Mouse (Mus musculus): ENCODE data around the gene Kcnmb3.
"Not testable (repeated sequence)": the region's sequence is repeated elsewhere in the genome, so short reads cannot be mapped to it uniquely, and the experiment has no call there.

The Kcnmb3 gene

DNA sequence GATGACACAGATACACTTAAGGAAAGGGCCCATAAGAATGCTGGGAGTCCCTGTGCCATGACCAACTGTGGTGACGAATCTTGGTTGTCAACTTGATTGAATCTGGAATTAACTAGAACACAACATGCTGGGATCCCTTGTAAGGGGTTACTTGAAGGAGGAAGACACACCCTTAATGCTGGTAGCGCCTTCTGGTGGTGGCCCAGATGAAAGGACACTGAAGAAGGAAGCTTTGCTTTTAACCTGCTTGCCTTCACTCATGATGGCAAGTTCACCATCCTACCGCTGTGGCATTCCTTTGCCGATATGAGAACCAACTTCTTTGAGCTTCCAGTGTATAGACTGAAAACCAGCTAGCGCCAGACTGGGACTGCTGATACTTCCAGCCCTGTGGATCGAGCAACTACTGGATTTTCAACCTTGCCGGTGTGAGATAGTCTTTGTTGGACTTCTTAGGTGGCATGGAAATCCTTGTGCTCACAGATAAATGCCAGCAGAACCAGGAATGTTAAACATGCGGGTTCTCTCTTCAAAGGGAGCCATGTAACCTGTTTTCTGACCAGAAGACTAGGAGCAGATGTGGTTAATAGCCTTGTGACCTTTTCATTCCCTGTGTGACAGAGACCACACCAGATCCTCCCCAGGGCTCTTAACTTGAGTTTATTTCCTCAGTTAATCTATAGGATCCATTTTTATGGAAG is 2.5 kb upstream of the Kcnmb3 start:
- no peak for DNase-seq

DNA sequence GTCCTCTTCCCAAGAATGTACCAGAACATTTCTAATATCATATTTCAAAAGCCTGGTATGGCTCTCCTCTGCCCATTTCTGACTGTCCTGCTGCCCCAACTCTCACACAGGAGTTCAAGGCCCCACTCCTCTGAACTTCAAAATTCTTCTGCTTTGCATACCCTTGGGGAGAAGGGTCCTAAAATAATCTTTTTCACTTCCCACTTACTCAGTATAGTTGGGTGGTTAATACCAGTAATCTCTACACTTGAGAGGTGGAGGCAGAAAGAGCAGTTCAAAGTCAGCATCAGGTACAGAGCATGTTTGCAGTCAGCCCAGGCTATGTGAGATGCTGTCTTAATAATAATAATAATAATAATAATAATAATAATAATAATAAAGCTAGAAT is 1.1 kb downstream of the Kcnmb3 start:
- no peak for DNase-seq

DNA sequence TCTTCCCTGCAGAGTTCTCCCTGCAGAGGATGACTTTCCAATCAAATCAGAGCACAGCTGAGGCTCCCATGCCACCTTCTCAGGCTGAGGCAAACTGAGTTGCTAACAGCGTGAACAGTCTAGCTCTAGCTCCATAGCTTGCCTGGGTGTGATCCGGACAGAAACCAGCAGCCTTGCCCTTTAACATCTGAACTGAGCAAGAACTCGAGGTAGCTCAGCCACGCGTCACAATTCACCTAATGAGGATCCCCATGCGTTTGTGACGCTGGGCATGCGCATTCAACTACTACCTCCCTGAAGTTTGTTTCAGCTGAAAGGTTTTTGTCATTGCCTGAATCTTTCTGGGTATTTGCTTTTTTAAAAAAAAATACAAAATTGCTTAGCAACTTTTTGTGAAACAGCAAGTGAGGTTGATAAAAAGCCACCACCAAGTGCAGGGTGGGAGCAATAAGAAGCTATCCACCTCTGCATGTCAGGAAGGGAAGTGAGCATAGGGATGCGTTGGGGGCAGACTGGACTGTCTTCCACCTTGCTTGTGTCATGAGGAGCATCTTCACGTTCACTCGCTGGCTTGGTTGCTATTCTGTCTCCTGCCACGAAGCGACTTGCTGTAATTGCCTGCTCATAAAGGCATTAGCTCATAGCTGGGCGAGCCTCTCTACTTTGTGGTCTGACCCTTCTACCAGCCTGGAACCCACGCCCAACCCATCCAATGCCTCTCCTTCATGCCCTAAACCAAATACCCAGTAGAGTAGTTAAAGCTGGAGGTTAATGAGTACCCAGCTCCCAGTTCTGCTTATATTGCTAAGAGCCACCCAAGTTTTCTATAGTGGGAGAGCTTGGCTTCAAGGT is 1.7 kb downstream of the Kcnmb3 start:
- no peak for DNase-seq

DNA sequence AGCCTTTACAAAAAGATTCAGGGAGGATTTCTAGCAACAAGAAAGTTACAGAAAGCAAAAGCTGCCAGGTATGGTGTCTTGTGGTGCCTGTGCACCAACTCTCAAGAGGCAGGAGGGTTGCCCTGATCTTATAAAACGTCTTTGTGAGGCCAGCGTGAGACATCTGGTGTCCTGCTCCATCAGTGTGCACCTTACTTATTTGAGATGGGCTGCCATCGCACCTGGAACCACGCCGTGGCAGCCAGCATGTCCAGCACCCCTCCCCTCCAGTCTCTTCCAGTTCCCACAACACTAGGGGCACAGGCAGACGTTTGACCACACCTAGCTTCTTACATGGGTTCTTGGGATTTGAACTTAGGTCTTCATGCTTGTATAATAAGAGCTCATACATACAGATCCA is 3.9 kb downstream of the Kcnmb3 start:
- DNase-seq, result no peak

DNA sequence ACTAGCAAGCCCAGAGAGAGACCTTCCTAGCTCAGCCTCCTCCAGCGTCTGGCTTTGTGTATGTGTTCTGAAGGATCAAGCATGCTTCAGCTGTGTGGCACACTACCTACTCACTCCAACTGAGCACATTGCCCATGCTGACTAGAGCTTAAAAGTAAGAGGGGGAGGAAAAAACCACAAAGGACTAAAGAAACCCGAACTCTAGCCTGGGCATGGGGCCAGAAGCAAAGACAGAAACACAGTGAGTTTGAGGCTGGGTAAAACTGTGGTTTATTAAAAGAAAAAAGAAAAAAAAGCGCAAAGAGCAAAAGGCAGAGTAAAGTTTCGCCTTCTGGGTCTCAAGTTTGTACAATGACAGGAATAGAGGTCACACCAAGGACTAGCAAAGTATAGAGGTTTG is 5.5 kb downstream of the Kcnmb3 start:
- DNase-seq, result no peak

DNA sequence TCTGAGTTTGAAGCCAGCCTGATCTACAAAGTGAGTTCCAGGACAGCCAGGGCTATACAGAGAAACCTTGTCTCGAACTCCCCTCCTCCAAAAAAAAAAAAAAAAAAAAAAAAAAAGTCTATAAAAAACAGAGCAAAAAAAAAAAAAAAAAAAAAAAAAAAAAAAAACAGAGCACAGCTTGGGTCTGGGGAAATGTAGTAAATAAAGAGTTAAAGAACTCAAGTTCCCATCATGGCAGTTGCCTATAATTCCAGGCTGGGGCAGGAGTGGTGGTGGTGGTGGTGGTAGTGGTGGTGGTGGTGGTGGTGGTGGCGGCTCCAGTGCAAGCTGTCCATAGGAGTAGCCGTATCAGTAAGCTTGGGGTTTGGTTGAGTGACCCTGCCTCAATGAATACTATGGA is 9.0 kb downstream of the Kcnmb3 start:
- no peak for DNase-seq

DNA sequence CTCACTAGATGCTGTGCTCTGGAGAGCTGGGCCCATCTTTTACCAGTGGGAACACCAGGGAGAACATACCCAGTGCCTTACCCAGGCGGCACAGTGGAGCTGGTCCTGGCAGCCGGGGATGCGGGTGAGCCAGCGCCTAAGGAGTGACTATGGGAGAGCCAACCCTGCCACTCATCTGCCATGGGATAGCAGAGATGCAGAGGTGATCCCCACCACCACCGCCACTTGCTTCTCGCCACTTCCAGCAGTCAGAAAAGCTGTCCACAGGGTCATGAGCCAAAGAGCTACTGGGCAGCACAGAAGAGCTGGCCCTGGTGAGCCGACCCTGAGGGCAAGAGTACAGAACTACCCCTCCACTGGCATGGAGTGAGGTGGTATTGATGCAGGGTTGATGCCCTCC is 12.1 kb downstream of the Kcnmb3 start:
- no peak for DNase-seq

DNA sequence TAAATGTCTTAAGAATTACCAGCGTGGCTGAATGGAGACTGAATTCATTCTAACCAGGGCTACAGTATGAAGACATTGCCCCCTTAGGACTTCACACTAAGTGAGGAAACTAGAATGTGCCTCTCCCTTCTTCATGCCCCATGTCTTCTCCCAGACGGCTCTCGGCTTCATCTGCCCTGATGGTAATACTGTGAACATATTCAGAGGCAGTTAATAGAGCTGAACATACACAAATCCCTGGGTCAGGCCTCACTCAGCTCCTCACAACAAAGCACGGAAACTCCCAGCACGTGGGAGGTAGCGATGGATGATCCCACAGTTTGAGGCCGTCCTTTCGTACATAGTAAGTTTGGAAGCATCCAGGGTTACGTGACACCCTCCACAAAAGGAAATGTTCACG is 18.8 kb downstream of the Kcnmb3 start:
- no peak for DNase-seq

DNA sequence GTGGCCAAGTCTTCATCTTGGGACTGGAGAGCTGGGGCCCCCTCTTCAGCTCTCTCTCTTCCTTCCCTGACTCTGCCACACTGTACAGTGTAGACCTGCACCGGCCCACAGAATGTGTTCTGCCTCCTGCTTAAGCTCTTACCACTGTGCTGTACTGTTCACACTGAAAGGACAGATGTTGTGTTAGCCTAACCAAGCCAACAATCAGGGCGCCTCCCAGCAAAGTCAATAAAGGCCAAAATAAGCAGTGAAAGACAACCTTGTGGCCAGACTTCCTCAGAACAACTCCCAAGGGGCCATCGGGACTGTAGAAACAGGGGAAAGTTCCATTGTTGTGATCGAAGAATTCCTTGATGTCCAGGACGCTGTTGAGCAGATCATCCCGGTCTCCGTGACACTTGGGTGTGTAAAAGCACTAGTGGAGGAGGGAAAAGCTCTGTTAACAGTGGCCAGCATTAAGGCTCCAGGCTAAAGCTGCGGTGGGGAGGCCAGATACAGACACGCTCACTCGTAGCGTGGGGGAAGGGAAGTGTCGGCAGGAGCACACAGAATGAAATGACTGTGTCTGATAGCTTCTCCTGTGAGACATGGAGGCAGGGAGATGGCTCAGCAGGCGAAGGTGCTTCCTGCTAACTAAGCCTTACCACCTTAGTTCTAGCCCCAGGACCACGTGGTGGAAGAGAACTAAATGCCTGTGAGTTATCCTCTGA is 19.7 kb downstream of the Kcnmb3 start:
- no peak for DNase-seq

DNA sequence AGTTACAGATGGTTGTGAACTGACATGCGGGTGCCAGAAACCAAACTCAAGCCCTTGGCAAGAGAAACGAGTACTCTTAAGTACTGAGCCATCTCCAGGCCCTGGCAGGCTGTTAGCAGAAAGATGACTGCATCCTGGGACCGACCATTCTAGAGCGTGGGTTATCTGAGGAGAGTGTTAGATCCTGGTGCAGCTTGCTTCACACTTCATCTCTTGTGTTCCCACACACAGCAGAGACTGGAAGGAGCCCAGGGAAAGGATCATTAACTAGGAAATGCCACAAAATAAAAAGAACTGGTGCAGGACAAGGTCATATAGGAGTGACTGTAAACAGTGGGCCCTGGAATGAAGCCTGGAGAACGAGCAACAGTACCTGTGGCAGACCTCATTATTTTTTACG is 20.9 kb downstream of the Kcnmb3 start:
- DNase-seq, result no peak

DNA sequence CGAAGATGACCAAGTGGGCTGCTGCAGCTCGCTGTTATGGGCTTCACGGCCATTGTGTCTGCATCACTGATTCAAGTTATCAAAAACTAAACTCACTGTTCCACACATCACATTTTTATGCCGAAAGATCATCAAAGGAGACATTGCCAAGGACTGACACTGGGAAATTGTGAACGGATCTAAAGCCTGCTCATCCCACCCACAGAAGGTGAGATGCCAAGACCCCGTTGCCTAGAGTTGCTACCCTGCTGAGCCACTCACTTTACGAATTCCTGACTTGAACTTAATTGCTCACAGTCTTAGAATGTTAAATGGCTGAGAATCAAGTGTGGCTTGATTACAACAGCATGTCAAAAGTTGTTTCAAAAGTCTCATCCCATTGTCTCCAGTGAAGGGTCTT is 21.6 kb downstream of the Kcnmb3 start:
- no peak for DNase-seq

DNA sequence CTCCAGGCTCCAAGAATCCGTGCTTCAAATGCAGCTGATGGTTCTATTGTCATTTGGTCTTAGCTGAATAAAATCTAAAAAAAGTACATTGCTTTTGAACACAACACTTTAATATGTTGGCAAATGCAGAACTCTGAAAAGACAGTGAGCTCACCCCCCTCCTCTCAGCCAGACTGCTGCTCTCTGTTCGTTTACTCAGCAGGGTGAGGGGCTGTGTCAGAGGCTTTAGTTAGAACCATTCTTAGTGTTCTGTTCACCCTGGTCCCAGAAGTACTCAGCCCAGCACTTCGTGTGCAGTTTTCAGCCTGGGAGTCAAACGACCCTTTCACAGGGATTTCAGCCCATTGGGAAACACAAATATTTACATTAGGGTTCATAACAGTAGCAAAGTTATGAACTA is 23.6 kb downstream of the Kcnmb3 start:
- no peak for DNase-seq

DNA sequence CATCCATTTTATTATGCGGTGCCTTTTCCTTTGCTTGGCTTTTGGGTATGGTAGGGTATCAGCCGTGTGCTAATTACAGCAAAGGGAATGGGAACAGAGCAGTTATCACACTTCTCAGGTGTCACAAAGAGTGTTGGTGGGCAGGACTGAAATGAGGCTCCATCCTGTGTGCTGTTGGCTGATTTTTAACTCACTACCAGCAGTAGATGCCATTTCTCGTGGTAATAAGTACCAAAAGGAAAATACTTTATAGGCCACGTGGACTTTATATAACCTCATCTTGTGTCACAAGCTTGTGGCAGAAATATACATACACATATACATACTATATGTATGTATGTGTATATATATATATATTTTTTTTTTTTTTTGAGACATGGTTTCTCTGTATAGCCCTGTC is 24.7 kb downstream of the Kcnmb3 start:
- DNase-seq, result no peak

DNA sequence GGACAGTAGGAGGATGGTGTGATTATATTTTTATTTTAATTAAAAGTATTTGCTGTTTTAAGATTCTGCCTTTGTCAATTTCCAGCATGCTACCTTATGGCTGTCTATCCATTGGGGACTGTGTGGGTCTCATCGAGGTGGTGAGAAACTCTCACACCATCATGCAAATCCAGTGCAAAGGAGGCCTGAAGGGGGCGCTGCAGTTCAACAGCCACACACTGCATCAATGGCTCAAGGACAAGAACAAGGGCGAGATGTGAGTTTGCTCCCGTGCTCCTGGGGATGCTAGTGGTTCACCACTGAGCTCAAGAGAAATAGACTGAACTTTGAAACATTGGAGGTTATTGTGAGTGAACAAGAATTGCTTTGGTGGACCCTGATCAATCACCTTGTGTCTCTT is 32.3 kb downstream of the Kcnmb3 start:
- DNase-seq, result peak; percentile 13

DNA sequence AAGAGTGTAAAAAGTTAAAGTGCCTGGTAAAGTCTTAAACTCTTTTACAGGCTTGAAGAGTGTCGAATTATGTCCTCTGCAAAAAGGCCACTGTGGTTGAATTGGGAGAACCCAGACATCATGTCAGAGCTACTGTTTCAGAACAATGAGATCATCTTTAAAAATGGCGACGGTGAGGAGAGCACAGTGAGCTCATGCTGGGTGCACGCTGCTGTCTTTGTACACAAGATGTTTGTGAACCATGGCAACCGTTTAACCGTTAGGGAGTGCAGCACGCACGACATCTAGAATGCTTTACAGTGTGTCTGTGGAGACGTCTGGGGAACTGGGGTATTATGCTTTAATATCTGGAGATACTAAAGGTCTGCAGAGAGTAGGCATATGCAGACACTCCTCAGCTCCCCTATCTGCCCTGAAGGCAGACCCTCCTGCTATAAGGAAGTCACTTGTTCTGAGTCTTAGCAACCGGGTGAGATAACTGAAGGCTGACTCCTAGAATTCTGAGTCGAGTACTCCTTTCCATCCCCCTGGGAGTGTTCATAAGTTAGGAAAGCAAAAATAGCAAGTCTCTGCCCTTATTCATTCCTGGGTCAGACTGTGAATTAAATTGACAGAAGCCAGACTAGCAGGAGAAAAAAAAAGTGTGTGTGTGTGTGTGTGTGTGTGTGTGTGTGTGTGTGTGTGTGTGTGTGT is 37.6 kb downstream of the Kcnmb3 start:
- no peak for DNase-seq

DNA sequence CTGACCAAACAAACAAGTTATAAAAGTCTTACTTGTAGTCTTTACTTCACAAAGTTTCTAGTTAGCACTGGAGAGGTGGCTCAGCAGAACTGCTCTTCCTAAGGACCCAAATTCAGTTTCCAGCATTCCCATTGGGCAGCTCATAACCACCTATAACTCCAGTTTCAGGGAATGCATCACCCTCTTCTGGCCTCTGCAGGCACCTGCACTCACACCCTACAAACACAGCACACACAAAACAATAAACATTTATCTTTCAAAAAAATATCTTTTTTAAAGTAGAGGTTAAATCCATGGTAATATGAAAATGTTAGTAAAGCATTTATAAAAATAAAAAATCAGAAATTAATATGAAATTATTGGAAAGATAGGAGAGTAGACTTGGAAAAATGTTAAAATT is 50.3 kb downstream of the Kcnmb3 start:
- no peak for DNase-seq

DNA sequence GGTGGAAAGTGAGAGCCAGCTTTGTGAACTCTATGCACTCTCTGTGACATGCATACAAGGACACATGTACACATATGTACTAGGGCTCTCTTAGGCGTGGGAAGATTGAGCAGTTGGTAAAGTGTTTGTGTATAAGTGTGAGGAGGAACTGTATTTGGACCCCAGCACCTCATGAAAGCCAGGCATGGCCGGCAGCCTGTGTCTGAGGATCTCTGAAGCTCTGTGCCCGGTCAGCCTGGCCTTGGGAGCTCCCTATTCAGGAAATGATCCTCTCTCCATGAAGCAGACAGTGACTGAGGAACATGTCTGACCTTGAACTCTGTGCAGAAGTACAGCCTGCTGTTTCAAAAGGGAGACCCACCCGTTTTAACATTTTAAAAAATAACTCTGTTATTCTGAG is 53.3 kb downstream of the Kcnmb3 start:
- DNase-seq, result no peak

DNA sequence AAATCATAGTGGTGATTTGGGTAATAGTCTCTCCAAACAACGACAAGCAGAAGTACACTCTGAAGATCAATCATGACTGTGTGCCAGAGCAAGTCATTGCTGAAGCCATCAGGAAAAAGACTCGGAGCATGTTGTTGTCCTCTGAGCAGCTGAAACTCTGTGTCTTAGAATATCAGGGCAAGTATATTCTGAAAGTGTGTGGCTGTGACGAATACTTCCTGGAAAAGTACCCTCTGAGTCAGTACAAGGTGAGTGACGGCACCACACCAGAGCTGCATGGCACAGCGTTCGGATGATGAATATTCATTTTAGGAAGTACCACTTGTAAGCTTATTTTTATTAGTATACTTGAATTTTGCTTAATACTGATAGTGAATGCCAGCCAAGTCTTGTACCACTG is 54.2 kb downstream of the Kcnmb3 start:
- no peak for DNase-seq

DNA sequence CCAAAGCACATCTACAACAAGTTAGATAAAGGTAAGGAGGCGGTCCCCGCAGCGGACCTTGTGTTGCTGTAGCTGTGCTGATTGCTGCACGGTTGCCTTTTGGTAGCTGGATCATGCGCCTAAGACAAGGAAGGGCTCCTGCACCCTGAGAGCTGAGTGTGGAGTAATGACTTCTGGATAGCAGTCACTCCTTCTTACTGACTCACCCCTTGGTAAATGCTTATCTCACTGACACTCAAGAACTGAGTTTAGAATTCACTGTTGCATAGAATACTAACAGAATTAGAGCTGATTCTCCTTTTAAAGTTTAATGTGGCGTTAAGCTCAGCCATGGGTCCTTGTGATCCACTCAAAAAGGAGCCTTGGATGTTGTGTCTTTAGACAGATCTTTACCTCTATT is 54.7 kb downstream of the Kcnmb3 start:
- no peak for DNase-seq

DNA sequence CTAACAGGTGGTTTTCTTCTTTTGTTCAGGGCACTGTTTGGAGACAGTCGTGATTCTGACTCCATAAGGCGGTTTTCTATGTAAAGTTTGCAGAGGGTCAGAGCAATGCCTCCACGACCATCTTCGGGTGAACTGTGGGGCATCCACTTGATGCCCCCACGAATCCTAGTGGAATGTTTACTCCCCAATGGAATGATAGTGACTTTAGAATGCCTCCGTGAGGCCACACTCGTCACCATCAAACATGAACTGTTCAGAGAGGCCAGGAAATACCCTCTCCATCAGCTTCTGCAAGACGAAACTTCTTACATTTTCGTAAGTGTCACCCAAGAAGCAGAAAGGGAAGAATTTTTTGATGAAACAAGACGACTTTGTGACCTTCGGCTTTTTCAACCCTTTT is 55.9 kb downstream of the Kcnmb3 start:
- no peak for DNase-seq

DNA sequence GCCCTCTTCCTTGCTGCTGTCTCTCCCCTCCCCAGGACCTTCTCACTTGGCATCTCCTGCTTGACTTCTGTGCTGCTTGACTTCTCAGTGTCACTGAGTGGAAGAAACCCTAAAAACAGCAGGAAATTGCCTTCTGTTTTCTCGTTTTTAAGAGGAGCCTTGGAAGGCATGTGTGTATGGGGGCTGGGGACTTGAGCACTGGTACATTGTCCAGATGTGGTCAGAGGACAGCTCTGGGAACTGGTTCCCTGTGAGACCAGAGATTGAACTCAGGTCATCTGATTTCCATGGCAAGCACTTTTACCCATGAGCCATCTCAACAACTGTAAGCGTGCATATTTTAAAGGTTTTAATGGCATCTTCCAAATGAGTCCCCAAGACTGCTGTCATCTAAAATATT is 58.0 kb downstream of the Kcnmb3 start:
- no peak for DNase-seq

DNA sequence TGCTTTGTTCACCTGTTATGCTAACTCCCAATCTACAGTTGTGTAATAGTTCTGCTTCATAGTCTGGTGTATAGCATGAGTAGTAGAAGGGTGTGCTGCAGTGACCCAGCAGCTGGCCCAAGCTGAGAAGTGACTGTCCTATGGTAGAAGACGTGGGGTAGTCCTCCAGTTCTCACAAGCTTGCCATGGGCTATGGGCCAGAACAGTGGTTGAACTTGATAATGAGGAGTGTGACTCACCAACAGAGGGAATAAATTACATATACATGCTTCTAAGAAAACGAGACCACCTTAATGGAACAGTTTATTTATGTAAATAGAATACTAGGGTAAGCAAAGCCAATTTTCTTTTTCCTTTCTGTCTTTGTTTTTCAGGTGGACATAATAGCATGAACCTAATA is 61.6 kb downstream of the Kcnmb3 start:
- no peak for DNase-seq

DNA sequence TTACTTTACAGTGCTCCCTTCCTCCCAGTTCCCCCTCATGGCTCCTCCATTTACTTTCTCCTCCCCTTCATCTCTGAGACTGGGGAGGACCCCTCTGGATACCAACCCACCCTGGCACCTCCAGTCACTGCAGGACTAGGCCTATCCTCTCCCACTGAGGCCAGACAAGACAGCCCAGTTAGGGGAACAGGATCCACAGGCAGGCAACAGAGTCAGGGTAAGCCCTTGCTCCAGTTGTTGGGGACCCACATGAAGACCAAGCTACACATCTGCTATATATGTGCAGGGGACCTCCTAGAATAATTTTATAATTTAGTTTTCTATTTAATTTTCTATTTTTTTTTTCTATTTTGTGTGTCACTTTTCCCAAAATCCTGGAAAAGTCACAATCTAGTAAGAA is 62.7 kb downstream of the Kcnmb3 start:
- not testable (repeated sequence) for DNase-seq

DNA sequence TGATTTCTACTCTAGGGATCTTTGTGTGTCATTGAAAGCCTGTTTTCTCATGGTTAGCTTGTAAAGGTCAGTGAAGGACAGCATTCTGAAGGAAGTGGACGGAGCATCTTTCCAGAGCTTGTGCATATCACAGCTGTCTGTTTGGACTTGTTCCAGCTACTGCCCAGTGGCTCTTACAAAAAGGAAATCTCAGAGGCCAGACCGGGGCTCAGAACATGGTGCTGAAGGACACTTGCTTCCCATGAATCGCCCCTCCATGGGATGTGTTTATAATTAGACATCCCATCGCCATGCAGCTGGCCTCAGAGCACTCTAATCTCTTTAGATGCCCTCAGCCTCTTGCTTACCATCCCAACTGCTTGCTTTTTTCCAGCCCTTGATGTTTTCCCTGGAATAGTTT is 63.1 kb downstream of the Kcnmb3 start:
- no peak for DNase-seq
